Mouse (Mus musculus) C2C12 (cell line): ENCODE results near the gene Mvp.

Experiments used
- CEBPB ChIP-seq: IDR thresholded peaks from one replicate; pipeline ENCODE4 v1.6.1; 2011; ENCODE audit warnings: low read depth, mild to moderate bottlenecking, control low read depth, moderate library complexity
- CTCF ChIP-seq: IDR thresholded peaks from one replicate; pipeline ENCODE4 v1.5.1; 2011; ENCODE audit not compliant: control insufficient read depth, insufficient read depth, insufficient read length
- FOSL1 ChIP-seq: IDR thresholded peaks from one replicate; pipeline ENCODE4 v1.8.0; 2011; ENCODE audit warnings: mild to moderate bottlenecking, low read length; ENCODE audit not compliant: poor library complexity, insufficient read depth, severe bottlenecking
- USF1 ChIP-seq: IDR thresholded peaks from one replicate; pipeline ENCODE4 v1.6.1; 2011; ENCODE audit warnings: low read depth, mild to moderate bottlenecking, control low read depth, moderate library complexity

DNA sequence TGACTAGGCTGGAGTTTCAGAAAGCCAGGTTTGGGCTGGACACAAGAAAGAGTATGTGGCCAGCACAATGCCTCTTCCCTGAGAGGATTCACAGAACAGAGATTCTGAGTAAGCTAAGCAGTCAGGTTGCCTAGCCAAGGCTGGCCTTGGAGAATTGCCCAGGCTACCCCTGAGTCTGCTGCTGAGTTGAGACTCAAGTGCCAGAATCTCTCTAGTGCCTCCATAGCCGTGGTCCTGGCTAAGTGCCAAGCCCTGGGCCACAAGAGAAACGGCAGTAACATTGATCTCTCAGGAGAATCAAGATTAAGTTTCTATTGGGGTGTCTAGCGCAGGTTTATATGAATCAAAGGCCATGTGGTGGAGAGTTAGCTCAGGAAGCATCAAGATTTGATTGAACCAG is 48.9 kb downstream of the Mvp start:
- TF ChIP-seq FOSL1 (no peak), CTCF (no peak), CEBPB (no peak), USF1 (no peak)
